ENCODE assay signal across 26 mouse cellular contexts in genomic region chr8:109759426-109759825, GRCm38 (mm10).
"Had no signal": no experiment of that assay in that cellular context is flagged by ENCODE, and none has a peak within 500 bp of the region (broad histone marks: within the 10 kb centered on the region; RNA-seq: fewer than 3 reads in every experiment).

No protein-coding gene starts in this region.

- H3K4me1 ChIP-seq: heart, embryonic 13.5 days; heart, embryonic 15.5 days; hindbrain, embryonic 13.5 days; hindbrain, embryonic 15.5 days; intestine, embryonic 15.5 days; kidney, embryonic 15.5 days; limb, embryonic 13.5 days; limb, embryonic 15.5 days; liver, embryonic 13.5 days; liver, embryonic 15.5 days had no signal

- H3K9ac ChIP-seq: heart, embryonic 13.5 days; heart, embryonic 15.5 days; hindbrain, embryonic 13.5 days; hindbrain, embryonic 15.5 days; intestine, embryonic 15.5 days; kidney, embryonic 15.5 days; limb, embryonic 13.5 days; limb, embryonic 15.5 days; liver, embryonic 13.5 days; liver, embryonic 15.5 days had no signal

- H3K36me3 ChIP-seq: heart, embryonic 13.5 days; heart, embryonic 15.5 days; hindbrain, embryonic 13.5 days; hindbrain, embryonic 15.5 days; intestine, embryonic 15.5 days; kidney, embryonic 15.5 days; limb, embryonic 13.5 days; limb, embryonic 15.5 days; liver, embryonic 13.5 days; liver, embryonic 15.5 days had no signal

- H3K4me2 ChIP-seq: heart, embryonic 11.5 days; heart, embryonic 13.5 days; heart, embryonic 15.5 days; hindbrain, embryonic 13.5 days; hindbrain, embryonic 15.5 days; intestine, embryonic 15.5 days; kidney, embryonic 15.5 days; limb, embryonic 13.5 days; limb, embryonic 15.5 days; liver, embryonic 13.5 days; liver, embryonic 15.5 days had no signal

- H3K4me3 ChIP-seq: heart, adult 2 months; heart, embryonic 13.5 days; heart, embryonic 15.5 days; hindbrain, embryonic 13.5 days; hindbrain, embryonic 15.5 days; intestine, embryonic 15.5 days; kidney, embryonic 15.5 days; limb, embryonic 13.5 days; limb, embryonic 15.5 days; liver, embryonic 13.5 days; liver, embryonic 15.5 days had no signal

- H3K9me3 ChIP-seq: hindbrain, embryonic 15.5 days; intestine, embryonic 15.5 days; limb, embryonic 15.5 days had no signal

- H3K27me3 ChIP-seq: heart, embryonic 13.5 days; heart, embryonic 15.5 days; hindbrain, embryonic 13.5 days; hindbrain, embryonic 15.5 days; intestine, embryonic 15.5 days; kidney, embryonic 15.5 days; limb, embryonic 13.5 days; limb, embryonic 15.5 days; liver, embryonic 13.5 days; liver, embryonic 15.5 days had no signal

- H3K27ac ChIP-seq: heart, adult 2 months; heart, embryonic 13.5 days; heart, embryonic 15.5 days; hindbrain, embryonic 13.5 days; hindbrain, embryonic 15.5 days; hindbrain, postnatal 0 days; intestine, embryonic 15.5 days; kidney, embryonic 15.5 days; kidney, postnatal 0 days; limb, embryonic 13.5 days; limb, embryonic 15.5 days; liver, embryonic 13.5 days; liver, embryonic 15.5 days had no signal

- ATAC-seq: hindbrain, postnatal 0 days; intestine, embryonic 15.5 days had no signal

- DNase-seq: gastrocnemius, postnatal 14 days; gastrocnemius, postnatal 36 days; heart, adult 11 months; heart, adult 2 months; heart, postnatal 14 days; heart, postnatal 36 days; kidney, adult 11 months; kidney, adult 2 months; kidney, postnatal 14 days; kidney, postnatal 36 days; layer of hippocampus, adult 9-11 months; layer of hippocampus, postnatal 36 days; left cerebral cortex, postnatal 4 days; liver, embryonic 13.5 days had no signal
